In genomic region chr5:105868593-105868992, GRCm38 (mm10) we compare ENCODE assay signal across 8 mouse cellular contexts. TPM values are rescaled to one million over a fixed set of nuclear protein-coding genes. Genes with fewer than 3 reads are reported as not detected.
DNase-seq lines count a peak whose midpoint lies in the region; ATAC-seq and TF ChIP-seq lines count a peak whose summit lies in the region.

No protein-coding gene starts in this region.

- H3K27me3 ChIP-seq in liver, embryonic 12.5 days (replicated peaks), result no peaks in the 10 kb centered on the region; the same call in 1 of the 2 replicates
- no peaks in the 10 kb centered on the region for H3K27me3 ChIP-seq in intestine, embryonic 14.5 days (replicated peaks; ENCODE audit: control insufficient read depth, insufficient read depth, low read length)
- H3K27me3 ChIP-seq in midbrain, embryonic 12.5 days, result no peaks in the 10 kb centered on the region

- peak; percentile 80 for DNase-seq in liver
- DNase-seq in gastrocnemius, postnatal 25 days, result peak; percentile 50
- DNase-seq in intestine, embryonic 14.5 days (ENCODE audit: low spot score), result peak; percentile 91
- peak; percentile 78 to 83 for DNase-seq in left cerebral cortex, postnatal 10 days (ENCODE audit: extremely low spot score in 1 of 2, low spot score in 2 of 2)
- DNase-seq in skeletal muscle tissue, adult 2 months (ENCODE audit: low read depth, low spot score), result peak; percentile 63

- TF ChIP-seq POLR2A in cortical plate, adult 2 months (IDR thresholded peaks at IDR 0.05; ENCODE audit: extremely low read depth, insufficient read depth, low read length), result no peak

- H3K4me1 ChIP-seq in liver, embryonic 12.5 days, result peaks cover 20% of the 10 kb centered on the region
- peaks cover 2% of the 10 kb centered on the region; the same call in 1 of the 2 replicates for H3K4me1 ChIP-seq in cortical plate, adult 2 months (ENCODE audit: control insufficient read depth, insufficient read depth, low read length)
- peaks cover 7% of the 10 kb centered on the region for H3K4me1 ChIP-seq in intestine, embryonic 14.5 days (replicated peaks; ENCODE audit: control insufficient read depth, insufficient read depth, low read length)
- peaks cover 9% of the 10 kb centered on the region for H3K4me1 ChIP-seq in midbrain, embryonic 12.5 days

- WGBS in liver, embryonic 12.5 days (ENCODE audit: insufficient replicate concordance), result 30% methylated on average over 3 of the region's 3 CpGs
- 25% methylated on average over 3 of the region's 3 CpGs for WGBS in intestine, embryonic 14.5 days
- 29% methylated on average over 3 of the region's 3 CpGs for WGBS in midbrain, embryonic 12.5 days

- no peaks in the 10 kb centered on the region for H3K36me3 ChIP-seq in liver, embryonic 12.5 days
- H3K36me3 ChIP-seq in intestine, embryonic 14.5 days (ENCODE audit: control insufficient read depth, insufficient read depth, low read length), result no peaks in the 10 kb centered on the region
- H3K36me3 ChIP-seq in midbrain, embryonic 12.5 days, result no peaks in the 10 kb centered on the region

- peak; percentile 98 for TF ChIP-seq CTCF in cortical plate, adult 2 months (IDR thresholded peaks at IDR 0.05; ENCODE audit: extremely low read depth, insufficient read depth, low read length)

- H3K9me3 ChIP-seq in liver, embryonic 12.5 days (replicated peaks), result no peaks in the 10 kb centered on the region
- no peaks in the 10 kb centered on the region for H3K9me3 ChIP-seq in intestine, embryonic 14.5 days (ENCODE audit: control insufficient read depth, low read length)
- no peaks in the 10 kb centered on the region for H3K9me3 ChIP-seq in midbrain, embryonic 12.5 days

- H3K4me3 ChIP-seq in liver, embryonic 12.5 days, result no peak overlapping the region
- no peak overlapping the region for H3K4me3 ChIP-seq in cortical plate, adult 2 months (ENCODE audit: insufficient read depth, low read length)
- no peak overlapping the region for H3K4me3 ChIP-seq in intestine, embryonic 14.5 days (ENCODE audit: low read depth, low read length)
- H3K4me3 ChIP-seq in midbrain, embryonic 12.5 days, result no peak overlapping the region

- no peak overlapping the region for H3K27ac ChIP-seq in liver, embryonic 12.5 days
- H3K27ac ChIP-seq in cortical plate, adult 2 months (ENCODE audit: insufficient read depth, low read length), result no peak overlapping the region
- no peak overlapping the region for H3K27ac ChIP-seq in intestine, embryonic 14.5 days (ENCODE audit: low read depth)
- no peak overlapping the region for H3K27ac ChIP-seq in midbrain, embryonic 12.5 days (replicated peaks)

- H3K4me2 ChIP-seq in liver, embryonic 12.5 days, result no peak overlapping the region
- H3K4me2 ChIP-seq in intestine, embryonic 14.5 days (ENCODE audit: low read length), result no peak overlapping the region
- H3K4me2 ChIP-seq in midbrain, embryonic 12.5 days (replicated peaks), result no peak overlapping the region

- intact Hi-C loops in left cerebral cortex, postnatal 10 days (cut with DNase I), result loop anchor here (2.0 to 5.0 kb wide), 4 partner anchors 116 to 464 kb away; partner anchors contain the start of gene Lrrc8c

- H3K9ac ChIP-seq in liver, embryonic 12.5 days, result no peak overlapping the region
- no peak overlapping the region for H3K9ac ChIP-seq in intestine, embryonic 14.5 days (ENCODE audit: low read length)
- no peak overlapping the region for H3K9ac ChIP-seq in midbrain, embryonic 12.5 days (replicated peaks)

- ATAC-seq in liver, embryonic 12.5 days, result no peak
- no peak for ATAC-seq in intestine, embryonic 14.5 days (replicated peaks; ENCODE audit: low FRiP score, low TSS enrichment, low read depth)
- ATAC-seq in midbrain, embryonic 12.5 days (ENCODE audit: low FRiP score, low read depth), result peak; percentile 71

RNA-seq across cellular contexts. Expression of gene Zfp326, which starts 7.8 kb away (rescaled TPM):
- 12.9 and 14.9 TPM in 2 replicates for polyA plus RNA-seq in liver, embryonic 12.5 days (2016; fragmentation: Nextera tagmentation; extraction: Ambion mirVana)
- 32.8 and 37.4 TPM in 2 replicates for polyA plus RNA-seq in cortical plate, adult 2 months (2012; rRNA removed)
- 1 to 10 TPM; 8.3 to 8.5 TPM for total RNA-seq in gastrocnemius, postnatal 25 days (2021)
- 33.9 and 38.8 TPM in 2 replicates for polyA plus RNA-seq in intestine, embryonic 14.5 days (2014; fragmentation: Nextera tagmentation; extraction: Ambion mirVana)
- total RNA-seq in left cerebral cortex, postnatal 10 days (2021), result 10 to 100 TPM; 40.8 to 41.3 TPM
- polyA plus RNA-seq in midbrain, embryonic 12.5 days (2016; fragmentation: Nextera tagmentation; extraction: Ambion mirVana), result 66.3 and 73.6 TPM in 2 replicates
